Mouse (Mus musculus) ES-E14 (cell line): ENCODE data around the gene Cox11. TPM values are rescaled to one million over a fixed set of nuclear protein-coding genes. Genes with fewer than 3 reads are reported as not detected.

Experiments
- DNase-seq: peaks from one replicate; pipeline ENCODE4 v3.0.0-alpha.2; 2013; ENCODE audit warnings: low read depth, low spot score
- H3K27ac ChIP-seq: 2 replicates; pipeline ENCODE4 v1.5.1; 2012; ENCODE audit warnings: low read depth, mild to moderate bottlenecking, low read length, moderate library complexity, mixed read lengths; ENCODE audit not compliant: poor library complexity, insufficient read depth, severe bottlenecking
- H3K36me3 ChIP-seq: 2 replicates; pipeline ENCODE4 v1.6.1; 2012; ENCODE audit warnings: mild to moderate bottlenecking, low read length, moderate library complexity, mixed read lengths; ENCODE audit not compliant: control insufficient read depth, poor library complexity, insufficient read depth, severe bottlenecking
- H3K4me1 ChIP-seq, 2 experiments: fragments of 150-350 bp in 1 of 2; sonication (generic) in 1 of 2; 2 replicates each; pipeline ENCODE4 v1.6.1; 2012; ENCODE audit warnings: low read length in 2 of 2, mild to moderate bottlenecking in 1 of 2, mixed read lengths in 1 of 2; ENCODE audit not compliant: control insufficient read depth in 2 of 2, insufficient read depth in 2 of 2, poor library complexity in 1 of 2
- H3K4me3 ChIP-seq, 2 experiments: fragments of 150-350 bp in 1 of 2; sonication (generic) in 1 of 2; 2 replicates each; pipeline ENCODE4 v1.5.1; 2012; ENCODE audit warnings: low read length in 2 of 2, low read depth in 1 of 2, mild to moderate bottlenecking in 1 of 2, mixed read lengths in 1 of 2; ENCODE audit not compliant: insufficient read depth in 1 of 2, poor library complexity in 1 of 2, severe bottlenecking in 1 of 2
- H3K9ac ChIP-seq: 2 replicates; pipeline ENCODE4 v1.6.1; 2012; ENCODE audit warnings: low read depth, mild to moderate bottlenecking, low read length, mixed read lengths; ENCODE audit not compliant: poor library complexity, insufficient read depth, severe bottlenecking
- H3K9me3 ChIP-seq: fragments of 150-350 bp; sonication (generic); 2 replicates; pipeline ENCODE4 v1.6.1; 2012; ENCODE audit warnings: low read depth, mild to moderate bottlenecking, low read length; ENCODE audit not compliant: control insufficient read depth, insufficient read depth
- CHD2 ChIP-seq: IDR thresholded peaks from 2 replicates; pipeline ENCODE4 v1.6.1; 2014; ENCODE audit warnings: mild to moderate bottlenecking, low read depth, low read length, inconsistent platforms
- HCFC1 ChIP-seq: IDR thresholded peaks from 2 replicates; pipeline ENCODE4 v1.6.1; 2012; ENCODE audit warnings: low read length, inconsistent platforms, borderline replicate concordance; ENCODE audit not compliant: insufficient read depth
- MAFK ChIP-seq: IDR thresholded peaks from 2 replicates; pipeline ENCODE4 v1.6.1; 2014; ENCODE audit warnings: mild to moderate bottlenecking, low read depth, low read length, inconsistent platforms; ENCODE audit not compliant: insufficient read depth
- ZC3H11A ChIP-seq: IDR thresholded peaks from 2 replicates; pipeline ENCODE4 v1.6.1; 2012; ENCODE audit warnings: low read depth, mild to moderate bottlenecking, inconsistent platforms, low read length, borderline replicate concordance
- ZNF384 ChIP-seq: IDR thresholded peaks from 2 replicates; pipeline ENCODE4 v1.6.1; 2012; ENCODE audit warnings: low read depth, low read length, inconsistent platforms
- in situ Hi-C, 2 experiments: fragments of 600-800 bp; cut with MboI; formaldehyde crosslinking; loops; one replicate each; pipeline ENCODE4 v1.15.1; 2025; ENCODE audit warnings: low sequenced_read_pairs in 2 of 2, inconsistent platforms in 1 of 2; ENCODE audit not compliant: unreplicated experiment in 2 of 2
- total RNA-seq: library from RNA; depleted of rRNA; stranded (reverse); fragments of 300-350 nt; gene quantifications from 2 replicates; pipeline ENCODE4 v1.2.3, GENCODE M21; 2012

The Cox11 gene
- total RNA-seq, 1 experiment: 32.4 TPM

DNA sequence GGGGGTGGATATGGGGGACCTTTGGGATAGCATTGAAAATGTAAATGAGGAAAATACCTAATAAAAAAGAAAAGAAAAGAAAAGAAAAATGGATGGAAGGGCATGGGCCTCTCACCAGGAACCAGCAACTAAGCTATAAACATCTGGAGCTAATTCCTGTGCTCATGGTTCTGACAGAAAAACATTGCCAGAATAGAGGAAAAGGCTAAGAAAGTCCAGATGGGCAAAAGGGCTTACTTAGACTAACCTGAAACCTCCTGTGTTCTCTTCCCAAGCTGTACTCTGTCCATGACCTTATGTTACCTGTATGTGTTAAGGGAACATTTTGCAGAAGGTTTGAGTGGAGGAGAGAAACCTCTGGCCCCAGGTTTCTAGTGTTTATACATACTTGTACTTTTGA is 25.9 kb upstream of the Cox11 start:
- no peaks in the 10 kb centered on the region for H3K4me1 ChIP-seq
- no peak overlapping the region for H3K4me3 ChIP-seq
- in situ Hi-C loops: loop anchor here in 1 of 2 experiments (10.0 kb wide), 1 partner anchor 287 kb away; no protein-coding TSS in a partner anchor
- no peaks in the 10 kb centered on the region; the same call in 1 of the 2 replicates for H3K36me3 ChIP-seq
- DNase-seq: no peak
- H3K9ac ChIP-seq: no peak overlapping the region
- H3K9me3 ChIP-seq: no peaks in the 10 kb centered on the region
- TF ChIP-seq MAFK: no peak
- H3K27ac ChIP-seq: no peak overlapping the region

DNA sequence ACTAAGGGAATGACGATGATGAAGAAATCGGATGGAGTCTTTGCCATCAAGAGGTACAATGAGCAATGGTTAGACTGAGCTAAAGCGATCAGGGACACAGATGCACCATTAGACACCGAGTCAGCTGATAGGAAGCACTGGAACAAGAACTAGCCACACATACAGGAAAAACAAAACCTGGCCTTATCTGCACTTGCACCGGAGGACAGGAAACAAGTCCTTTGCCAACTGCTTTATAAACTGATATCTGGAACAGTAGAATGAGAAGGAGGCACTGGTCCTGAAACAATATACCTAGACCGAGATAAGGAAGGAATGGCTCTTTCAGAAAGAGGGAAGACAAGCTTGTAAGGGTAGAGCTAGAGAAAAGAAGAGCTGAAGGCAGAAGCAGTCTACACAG is 23.2 kb upstream of the Cox11 start:
- H3K36me3 ChIP-seq: no peaks in the 10 kb centered on the region
- DNase-seq: no peak
- in situ Hi-C loops: loop anchor here in 1 of 2 experiments (10.0 kb wide), 1 partner anchor 290 kb away; no protein-coding TSS in a partner anchor
- H3K4me1 ChIP-seq: no peaks in the 10 kb centered on the region
- no peak for TF ChIP-seq CHD2
- no peaks in the 10 kb centered on the region for H3K9me3 ChIP-seq
- H3K9ac ChIP-seq: no peak overlapping the region
- H3K4me3 ChIP-seq: no peak overlapping the region
- H3K27ac ChIP-seq: no peak overlapping the region

DNA sequence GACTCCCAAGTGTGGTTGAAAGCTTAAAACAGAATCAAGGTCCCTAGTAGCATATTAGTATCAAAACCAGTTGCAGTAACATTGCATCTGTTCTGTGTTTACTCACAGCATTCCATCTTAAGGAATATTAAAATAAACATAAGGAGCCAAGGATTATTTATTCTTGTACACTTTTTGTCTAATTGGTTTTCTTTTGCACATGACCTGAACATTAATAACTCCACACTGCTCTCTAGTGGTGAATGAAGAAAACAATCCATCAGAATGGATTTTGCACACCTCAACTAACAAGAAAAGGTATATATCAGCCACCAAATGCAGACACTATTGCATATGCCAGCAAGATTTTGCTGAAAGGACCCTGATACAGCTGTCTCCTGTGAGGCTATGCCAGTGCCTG is 21.5 kb upstream of the Cox11 start:
- no peaks in the 10 kb centered on the region for H3K9me3 ChIP-seq
- H3K36me3 ChIP-seq: no peaks in the 10 kb centered on the region
- no peak for TF ChIP-seq CHD2
- TF ChIP-seq HCFC1: no peak
- no peak for TF ChIP-seq ZC3H11A
- no peak for TF ChIP-seq ZNF384
- TF ChIP-seq MAFK: no peak
- no peak overlapping the region for H3K4me3 ChIP-seq
- no peak overlapping the region for H3K27ac ChIP-seq
- no peak for DNase-seq
- H3K9ac ChIP-seq: no peak overlapping the region
- no peaks in the 10 kb centered on the region for H3K4me1 ChIP-seq
- in situ Hi-C loops: loop anchor here in 1 of 2 experiments (10.0 kb wide), 1 partner anchor 292 kb away; no protein-coding TSS in a partner anchor

- in situ Hi-C loops: no loop called here
- Histone ChIP-seq H3K4me1 (no peaks in the 10 kb centered on the region), H3K27ac (no peak overlapping the region), H3K36me3 (no peaks in the 10 kb centered on the region), H3K4me3 (no peak overlapping the region), H3K9me3 (no peaks in the 10 kb centered on the region), H3K9ac (no peak overlapping the region)
- no peak for DNase-seq
- TF ChIP-seq ZC3H11A: no peak
- TF ChIP-seq MAFK: no peak
- no peak for TF ChIP-seq ZNF384
- no peak for TF ChIP-seq CHD2
- TF ChIP-seq HCFC1: no peak
Measured at GRCm38 (mm10) chr11:90622044-90622443, 15.9 kb upstream of the Cox11 start.

GRCm38 (mm10) chr11:90622500-90622899 is 15.5 kb upstream of the Cox11 start:
- no peaks in the 10 kb centered on the region for H3K4me1 ChIP-seq
- no peaks in the 10 kb centered on the region for H3K36me3 ChIP-seq
- in situ Hi-C loops: no loop called here
- no peak overlapping the region for H3K4me3 ChIP-seq
- TF ChIP-seq MAFK (no peak), HCFC1 (no peak), ZNF384 (no peak), ZC3H11A (no peak), CHD2 (no peak)
- no peak overlapping the region for H3K27ac ChIP-seq
- H3K9me3 ChIP-seq: no peaks in the 10 kb centered on the region
- DNase-seq: no peak
- H3K9ac ChIP-seq: no peak overlapping the region
